Mouse (Mus musculus): ENCODE measurements around the gene Tnr.

Gene Tnr

GRCm38 (mm10) chr1:159869619-159870441 is 346.3 kb downstream of the Tnr start:
- DNase-seq (ENCODE audit: low read depth, low spot score), result no peak

DNA sequence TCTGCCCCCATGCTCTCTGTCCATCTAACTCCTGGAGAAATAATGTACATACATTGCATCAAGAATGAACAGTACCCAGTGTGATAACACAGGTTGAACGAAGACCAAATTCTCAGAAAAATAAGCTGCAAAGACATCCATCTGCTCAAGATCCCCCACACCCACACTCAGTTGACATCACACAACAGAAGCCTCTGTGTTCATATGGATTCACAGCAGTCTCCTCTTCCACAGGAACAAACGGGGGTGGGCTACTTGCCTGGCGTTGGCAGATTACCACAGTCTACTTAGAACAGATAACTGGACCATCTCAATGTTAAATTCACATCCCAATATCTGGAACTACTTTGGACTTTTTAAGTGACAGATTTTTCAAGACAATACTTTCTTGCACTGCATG is 349.3 kb downstream of the Tnr start:
- DNase-seq (ENCODE audit: low read depth, low spot score), result peak; percentile 78

- DNase-seq (ENCODE audit: low read depth, low spot score), result no peak
Observed at GRCm38 (mm10) chr1:159878681-159879080, 355.1 kb downstream of the Tnr start.

GRCm38 (mm10) chr1:159879866-159880265 is 356.3 kb downstream of the Tnr start:
- DNase-seq (ENCODE audit: low read depth, low spot score), result no peak

GRCm38 (mm10) chr1:159885476-159885875 is 361.9 kb downstream of the Tnr start:
- DNase-seq (ENCODE audit: low read depth, low spot score), result no peak

DNA sequence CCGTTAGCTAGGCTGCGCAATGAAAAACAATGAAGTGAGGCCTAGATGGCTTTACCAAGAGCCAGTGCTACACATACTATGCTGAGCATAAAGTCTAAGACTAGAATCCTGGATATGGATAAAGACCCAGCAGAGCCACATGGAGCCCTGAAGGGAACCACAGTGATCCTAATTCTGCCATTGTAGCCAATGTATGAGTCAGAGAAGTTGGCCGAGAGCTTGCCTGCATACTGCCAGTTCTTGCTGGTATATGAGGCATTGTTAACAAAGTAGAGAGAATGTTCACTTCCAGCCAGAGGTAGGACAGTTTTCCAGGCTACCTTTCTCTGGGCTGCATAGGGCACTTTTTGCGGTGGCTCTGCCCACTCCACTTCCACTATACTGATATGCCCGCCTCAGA is 365.0 kb downstream of the Tnr start:
- no peak for DNase-seq (ENCODE audit: low read depth, low spot score)

- DNase-seq (ENCODE audit: low read depth, low spot score), result peak; percentile 71
Observed at GRCm38 (mm10) chr1:159889012-159889765, 365.6 kb downstream of the Tnr start.

DNA sequence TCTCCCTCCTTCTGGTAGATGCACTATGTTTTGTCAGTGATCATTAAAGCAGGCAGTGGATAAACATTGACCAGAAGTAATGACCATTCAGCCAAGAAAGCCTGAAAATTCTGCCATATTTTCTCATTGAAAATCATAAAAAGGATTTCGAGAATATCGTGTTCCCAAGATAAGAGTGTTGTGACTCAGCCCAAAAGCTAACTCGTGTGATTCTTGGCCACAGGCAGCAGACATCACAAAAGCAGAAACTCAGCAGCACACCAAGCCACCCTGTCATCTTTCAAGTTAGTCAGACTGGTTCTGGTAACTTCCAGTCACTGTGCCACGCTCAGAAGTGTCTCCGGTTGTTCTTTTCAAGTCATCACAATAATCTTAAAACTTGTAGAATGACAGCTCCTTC is 367.0 kb downstream of the Tnr start:
- DNase-seq (ENCODE audit: low read depth, low spot score), result no peak

DNA sequence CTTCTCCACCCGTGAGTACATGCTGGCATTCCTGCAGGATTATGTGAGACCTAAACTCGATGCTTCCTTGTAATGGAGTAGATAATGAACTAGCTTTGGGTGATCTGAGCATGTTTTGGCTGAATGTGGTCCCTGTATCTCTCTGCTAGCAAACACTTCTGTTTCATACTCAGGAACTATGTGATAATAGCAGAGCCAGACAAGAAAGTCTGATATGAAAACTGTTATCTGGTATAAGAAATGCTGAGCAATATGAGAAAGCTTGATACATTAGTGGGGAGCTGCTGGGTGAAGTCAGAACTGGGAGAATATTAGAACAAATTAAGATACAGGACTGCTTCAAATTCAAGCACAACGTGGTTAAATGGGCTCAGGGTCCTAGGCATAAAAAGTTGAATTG is 371.5 kb downstream of the Tnr start:
- DNase-seq (ENCODE audit: low read depth, low spot score), result no peak

- no peak for DNase-seq (ENCODE audit: low read depth, low spot score)
Observed at GRCm38 (mm10) chr1:159899991-159900390, 376.4 kb downstream of the Tnr start.

DNA sequence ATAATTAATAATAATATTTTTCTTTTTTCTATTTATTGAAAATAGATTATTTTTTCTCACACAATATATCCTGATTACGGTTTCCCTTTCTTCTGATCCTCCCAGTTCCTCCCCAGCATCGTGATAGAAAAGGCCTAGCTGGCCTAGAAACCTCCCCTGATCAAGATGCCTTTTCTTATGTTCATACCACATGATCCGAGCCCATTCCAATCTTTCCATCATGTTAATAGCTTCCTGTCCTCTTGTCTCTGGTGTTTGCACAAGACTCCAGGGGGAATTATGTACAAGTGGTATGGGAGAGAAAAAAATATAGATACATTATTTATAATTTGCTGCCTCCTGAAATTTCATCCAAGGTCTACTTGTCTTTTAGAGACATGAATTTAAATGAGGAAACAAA is 377.1 kb downstream of the Tnr start:
- no peak for DNase-seq (ENCODE audit: low read depth, low spot score)

- DNase-seq (ENCODE audit: low read depth, low spot score), result no peak
Observed at GRCm38 (mm10) chr1:159901366-159902119, 378.0 kb downstream of the Tnr start.

GRCm38 (mm10) chr1:159902120-159902497 is 378.5 kb downstream of the Tnr start:
- no peak for DNase-seq (ENCODE audit: low read depth, low spot score)

- no peak for DNase-seq (ENCODE audit: low read depth, low spot score)
Observed at GRCm38 (mm10) chr1:159911006-159911405, 387.4 kb downstream of the Tnr start.

DNA sequence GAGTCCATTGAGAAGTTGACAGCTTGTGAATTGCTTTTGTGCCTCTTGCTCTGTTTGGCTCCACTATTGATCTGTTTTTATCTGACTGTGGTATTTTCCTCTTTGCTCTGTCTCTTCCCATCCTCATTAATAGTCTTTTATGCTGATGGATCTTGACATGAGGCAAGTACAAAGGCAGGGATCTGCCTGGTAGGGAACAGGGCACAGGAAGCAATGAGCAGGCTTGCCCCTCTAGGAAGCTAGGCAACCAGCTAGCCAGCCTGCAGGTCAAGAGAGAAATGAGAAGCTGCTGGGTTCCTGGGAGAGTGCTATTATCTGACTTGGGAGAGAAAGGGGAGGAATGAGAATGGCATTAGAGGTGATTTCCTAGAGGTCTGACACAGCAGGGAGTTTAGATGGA is 391.2 kb downstream of the Tnr start:
- DNase-seq (ENCODE audit: low read depth, low spot score), result no peak

GRCm38 (mm10) chr1:159920571-159920970 is 397.0 kb downstream of the Tnr start:
- no peak for DNase-seq (ENCODE audit: low read depth, low spot score)

DNA sequence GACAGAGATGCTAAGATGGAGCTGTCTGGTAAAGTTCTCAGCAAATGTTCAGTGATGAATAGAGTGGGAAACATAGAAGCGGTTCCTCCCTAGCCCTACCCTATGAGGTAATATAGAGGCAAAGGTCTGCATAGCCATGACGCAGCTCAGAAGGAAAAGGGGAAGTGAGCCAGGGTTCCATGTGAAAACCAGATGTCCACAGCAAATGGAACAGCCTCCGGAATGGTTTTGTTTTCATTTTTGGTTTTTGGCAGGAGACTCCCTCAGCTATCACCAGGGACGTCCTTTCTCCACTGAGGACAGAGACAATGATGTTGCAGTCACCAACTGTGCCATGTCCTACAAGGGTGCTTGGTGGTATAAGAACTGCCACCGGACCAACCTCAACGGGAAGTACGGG is 399.4 kb downstream of the Tnr start:
- DNase-seq (ENCODE audit: low read depth, low spot score), result no peak

DNA sequence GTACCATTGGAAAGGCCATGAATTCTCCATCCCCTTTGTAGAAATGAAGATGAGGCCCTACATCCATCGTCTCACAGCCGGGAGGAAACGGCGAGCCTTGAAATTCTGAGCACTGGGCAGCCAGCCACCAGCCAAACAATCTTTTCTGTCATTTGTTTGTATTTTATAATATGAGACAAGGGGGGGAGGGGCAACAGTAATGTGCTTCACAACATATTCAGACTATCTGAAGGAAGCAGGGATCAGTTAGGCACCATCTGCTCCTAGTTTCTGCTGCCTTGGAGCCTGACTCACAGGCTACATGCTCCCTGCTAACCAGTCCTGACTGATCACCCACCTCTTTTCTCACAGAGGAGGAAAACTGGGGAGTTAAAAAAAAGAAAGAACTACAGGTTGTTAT is 400.5 kb downstream of the Tnr start:
- no peak for DNase-seq (ENCODE audit: low read depth, low spot score)

DNA sequence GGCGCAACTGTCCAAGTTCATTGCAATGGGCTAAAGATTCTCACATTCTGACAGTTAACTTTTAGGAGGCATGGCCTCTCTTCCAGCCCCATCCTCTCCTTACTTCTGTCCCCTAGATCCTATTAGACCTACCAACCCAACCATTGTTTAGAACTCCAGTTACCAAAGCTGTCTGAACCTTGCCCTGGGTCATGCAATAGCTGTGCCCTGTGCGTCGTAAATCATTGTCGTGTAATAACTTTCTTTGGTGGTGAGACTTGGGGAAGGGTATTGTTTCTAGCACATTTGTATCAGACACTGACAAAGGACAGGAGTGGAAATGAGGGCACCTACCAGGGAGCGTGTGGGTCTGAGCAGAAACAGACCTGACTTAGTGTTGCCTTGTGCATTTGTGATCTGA is 401.1 kb downstream of the Tnr start:
- DNase-seq (ENCODE audit: low read depth, low spot score), result no peak

GRCm38 (mm10) chr1:159928681-159929335 is 405.2 kb downstream of the Tnr start:
- DNase-seq (ENCODE audit: low read depth, low spot score), result no peak

- DNase-seq (ENCODE audit: low read depth, low spot score), result no peak
Observed at GRCm38 (mm10) chr1:159932092-159932491, 408.5 kb downstream of the Tnr start.

DNA sequence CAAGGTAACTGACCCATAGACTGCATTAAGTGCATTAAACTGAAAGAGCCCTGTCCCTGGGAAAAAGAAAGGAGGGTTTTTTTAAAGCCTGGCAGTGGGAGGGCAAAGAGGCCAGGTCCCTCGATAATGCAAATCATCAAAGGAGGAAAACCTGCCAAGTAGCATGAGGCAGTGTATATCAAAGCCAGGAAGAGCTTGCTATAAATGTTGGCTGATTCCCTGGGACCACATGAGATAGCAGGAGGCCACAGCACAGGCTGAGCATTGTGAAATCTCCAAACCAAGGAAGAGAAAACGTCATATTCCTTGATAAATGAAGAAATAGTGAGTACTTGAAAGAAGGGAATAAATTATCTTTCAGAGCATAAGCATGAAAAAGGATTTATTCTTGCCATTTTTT is 409.0 kb downstream of the Tnr start:
- DNase-seq (ENCODE audit: low read depth, low spot score), result no peak
